Mouse (Mus musculus) olfactory bulb, adult 2 months (tissue): Measurements from ENCODE around the gene Dcaf11.

ENCODE experiments used
- CTCF ChIP-seq: fragments of 200-500 bp; IDR thresholded peaks from 2 replicates; pipeline ENCODE4 v1.5.1; 2012; ENCODE audit warnings: low read depth, mild to moderate bottlenecking, low read length, moderate library complexity; ENCODE audit not compliant: insufficient read depth
- POLR2A ChIP-seq: fragments of 200-500 bp; IDR thresholded peaks from 2 replicates; pipeline ENCODE4 v1.6.1; 2012; ENCODE audit warnings: mild to moderate bottlenecking, low read depth, low read length, moderate library complexity; ENCODE audit not compliant: insufficient read depth

DNA sequence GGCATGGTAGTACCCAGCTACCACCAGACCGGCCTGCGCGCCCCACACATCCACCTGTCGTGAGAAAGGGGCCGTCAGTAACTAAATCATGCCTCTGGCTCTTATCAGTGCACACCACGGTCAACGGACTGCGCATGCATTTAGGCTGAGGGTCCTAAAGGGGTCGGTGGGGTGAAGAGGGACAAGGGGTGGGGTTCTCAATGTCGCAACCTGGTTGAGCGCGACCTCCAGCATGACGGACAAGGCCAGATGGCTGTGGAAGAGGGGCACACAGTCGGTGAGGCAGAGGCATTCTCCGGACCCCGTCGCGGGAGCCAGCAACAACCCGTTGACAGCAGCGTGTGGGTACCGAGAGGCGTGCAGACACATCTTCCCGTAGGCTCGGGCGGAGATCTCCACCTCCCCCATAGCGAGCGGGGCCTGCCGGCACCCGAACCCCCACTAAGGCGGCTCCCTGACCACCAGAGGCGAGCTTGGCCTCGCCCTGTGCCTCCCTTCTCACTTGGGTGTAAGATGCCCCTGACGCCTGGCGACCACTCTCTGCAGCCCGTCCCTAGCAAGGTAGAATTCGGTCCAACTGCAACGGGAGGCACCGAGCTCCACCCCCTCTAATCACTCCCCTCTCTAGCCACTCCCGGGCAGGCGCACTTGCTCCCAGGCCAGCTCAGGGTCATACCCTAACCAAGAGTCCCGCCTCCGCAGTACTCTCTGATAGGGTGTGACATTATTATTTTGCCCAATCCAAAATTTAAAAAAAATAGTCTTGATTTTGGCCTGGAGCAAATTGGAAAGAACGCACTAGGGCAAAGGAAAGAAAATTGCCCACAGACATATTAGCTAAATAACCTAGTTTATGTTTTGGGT is 25.1 kb downstream of the Dcaf11 start, which contains the start of gene Emc9:
- TF ChIP-seq CTCF (no peak), POLR2A (peak; percentile 34; the same call in 1 of the 2 replicates)
